Mouse (Mus musculus) c-Kit-negative CD71-positive TER-119-positive erythroid progenitor cells, embryonic 14.5 days (primary cell): ENCODE data around the gene Tmem56.
A peak's percentile ranks its signal among the peaks of the same experiment; 100 is the strongest.

Experiments
- DNase-seq: peaks from one replicate; pipeline ENCODE4 v3.0.0-alpha.2; 2013; ENCODE audit warnings: low read depth, low spot score

Gene Tmem56

GRCm38 (mm10) chr3:121277557-121277956 is 5.3 kb downstream of the Tmem56 start:
- no peak for DNase-seq

GRCm38 (mm10) chr3:121277009-121277408 is 5.9 kb downstream of the Tmem56 start:
- no peak for DNase-seq

GRCm38 (mm10) chr3:121274010-121274409 is 8.9 kb downstream of the Tmem56 start:
- DNase-seq, result no peak

- no peak for DNase-seq
Observed at GRCm38 (mm10) chr3:121272577-121272976, 10.3 kb downstream of the Tmem56 start.

GRCm38 (mm10) chr3:121267283-121267682 is 15.6 kb downstream of the Tmem56 start:
- DNase-seq, result no peak

- DNase-seq, result no peak
Observed at GRCm38 (mm10) chr3:121264242-121264641, 18.7 kb downstream of the Tmem56 start.

GRCm38 (mm10) chr3:121263205-121263548 is 19.7 kb downstream of the Tmem56 start:
- no peak for DNase-seq

- no peak for DNase-seq
Observed at GRCm38 (mm10) chr3:121262521-121263204, 20.2 kb downstream of the Tmem56 start.

- peak; percentile 44 for DNase-seq
Observed at GRCm38 (mm10) chr3:121261939-121262520, 20.9 kb downstream of the Tmem56 start.

- DNase-seq, result peak; percentile 59
Observed at GRCm38 (mm10) chr3:121261251-121261650, 21.6 kb downstream of the Tmem56 start.

- no peak for DNase-seq
Observed at GRCm38 (mm10) chr3:121260831-121261230, 22.1 kb downstream of the Tmem56 start.

- no peak for DNase-seq
Observed at GRCm38 (mm10) chr3:121260041-121260440, 22.9 kb downstream of the Tmem56 start.

GRCm38 (mm10) chr3:121258521-121259478 is 24.1 kb downstream of the Tmem56 start:
- no peak for DNase-seq

- no peak for DNase-seq
Observed at GRCm38 (mm10) chr3:121257418-121257817, 25.5 kb downstream of the Tmem56 start.

- DNase-seq, result no peak
Observed at GRCm38 (mm10) chr3:121256131-121256530, 26.8 kb downstream of the Tmem56 start.

GRCm38 (mm10) chr3:121255501-121255900 is 27.4 kb downstream of the Tmem56 start:
- DNase-seq, result no peak

GRCm38 (mm10) chr3:121250576-121251433 is 32.1 kb downstream of the Tmem56 start:
- DNase-seq, result no peak

GRCm38 (mm10) chr3:121250048-121250447 is 32.9 kb downstream of the Tmem56 start:
- no peak for DNase-seq

- no peak for DNase-seq
Observed at GRCm38 (mm10) chr3:121242941-121243340, 40.0 kb downstream of the Tmem56 start.

- DNase-seq, result no peak
Observed at GRCm38 (mm10) chr3:121242111-121242936, 40.6 kb downstream of the Tmem56 start.
